Mouse (Mus musculus) stomach, postnatal 0 days (tissue): Measurements from ENCODE around the gene Col11a2. TPM values are rescaled to one million over a fixed set of nuclear protein-coding genes. Genes with fewer than 3 reads are reported as not detected.

Experiments used
- ATAC-seq: fragments of 200-750 bp; cut with Nextera tagmentation; 2 replicates; pipeline ENCODE4 v1.8.0; 2017; ENCODE audit not compliant: low FRiP score, low TSS enrichment
- DNase-seq: peaks from one replicate; pipeline ENCODE4 v3.0.0-alpha.2; 2016; ENCODE audit warnings: low spot score
- H3K27ac ChIP-seq: fragments of 300-500 bp; sonication (generic); replicated peaks from 2 replicates; pipeline ENCODE4 v1.5.1; 2014; ENCODE audit warnings: mild to moderate bottlenecking, control low read depth
- H3K27me3 ChIP-seq: fragments of 300-500 bp; sonication (generic); 2 replicates; pipeline ENCODE4 v1.6.1; 2014; ENCODE audit warnings: low read length; ENCODE audit not compliant: control insufficient read depth, insufficient read depth
- H3K36me3 ChIP-seq: fragments of 300-500 bp; sonication (generic); 2 replicates; pipeline ENCODE4 v1.6.1; 2014; ENCODE audit warnings: low read length, mixed read lengths; ENCODE audit not compliant: control insufficient read depth, insufficient read depth
- H3K4me1 ChIP-seq: fragments of 300-500 bp; sonication (generic); replicated peaks from 2 replicates; pipeline ENCODE4 v1.6.1; 2014; ENCODE audit warnings: antibody characterized with exemption; ENCODE audit not compliant: control insufficient read depth, insufficient read depth
- H3K4me2 ChIP-seq: fragments of 300-500 bp; sonication (generic); replicated peaks from 2 replicates; pipeline ENCODE4 v1.6.1; 2014; ENCODE audit warnings: low read depth, mild to moderate bottlenecking, control low read depth, moderate library complexity
- H3K4me3 ChIP-seq: fragments of 300-500 bp; sonication (generic); 2 replicates; pipeline ENCODE4 v1.5.1; 2014; ENCODE audit warnings: low read depth, low read length, control low read depth
- H3K9ac ChIP-seq: fragments of 300-500 bp; sonication (generic); 2 replicates; pipeline ENCODE4 v1.6.1; 2014; ENCODE audit warnings: mild to moderate bottlenecking, low read length, control low read depth, mixed read lengths
- H3K9me3 ChIP-seq: fragments of 300-500 bp; sonication (generic); 2 replicates; pipeline ENCODE4 v1.6.1; 2016; ENCODE audit warnings: low read length; ENCODE audit not compliant: control insufficient read depth
- CTCF ChIP-seq: IDR thresholded peaks from 2 replicates; pipeline ENCODE4 v1.5.1; 2016; ENCODE audit warnings: antibody characterized with exemption, low read depth, mild to moderate bottlenecking, moderate library complexity
- EP300 ChIP-seq: optimal IDR thresholded peaks from 2 replicates; pipeline ENCODE3; 2016; ENCODE audit warnings: antibody characterized with exemption
- WGBS: fragments of 180-500 bp; shearing (Covaris S2); extraction: QIAGEN DNeasy Blood & Tissue Kit; methylation state at CpG from one replicate; pipeline ENCODE4 v1.1.7; 2014; 5-methylcytosine and 5-hydroxymethylcytosine counted together
- polyA plus RNA-seq: library from polyadenylated mRNA; unstranded; fragments of >200 nt; fragmentation: Nextera tagmentation; extraction: Ambion mirVana; gene quantifications from 2 replicates; pipeline ENCODE4 v1.2.1, GENCODE M21; 2015

Col11a2 gene
- polyA plus RNA-seq, 1 experiment from 2014 or later: 0.18 TPM

GRCm38 (mm10) chr17:34068864-34069263 lies 29.6 kb downstream of the Col11a2 start:
- H3K27ac ChIP-seq: no peak overlapping the region
- H3K27me3 ChIP-seq: no peaks in the 10 kb centered on the region
- H3K4me1 ChIP-seq: no peaks in the 10 kb centered on the region
- no peak overlapping the region for H3K9ac ChIP-seq
- no peaks in the 10 kb centered on the region for H3K9me3 ChIP-seq
- DNase-seq: no peak
- no peaks in the 10 kb centered on the region for H3K36me3 ChIP-seq
- 45% methylated on average over 3 of the region's 3 CpGs for WGBS
- no peak overlapping the region for H3K4me3 ChIP-seq
- TF ChIP-seq CTCF: no peak
- TF ChIP-seq EP300: no peak
- H3K4me2 ChIP-seq: no peak overlapping the region
- no peak for ATAC-seq

GRCm38 (mm10) chr17:34072091-34072490 lies 32.9 kb downstream of the Col11a2 start:
- H3K36me3 ChIP-seq: no peaks in the 10 kb centered on the region
- WGBS: 65% methylated on average over 5 of the region's 5 CpGs
- H3K27me3 ChIP-seq: no peaks in the 10 kb centered on the region
- no peak overlapping the region for H3K4me2 ChIP-seq
- H3K27ac ChIP-seq: no peak overlapping the region
- no peak overlapping the region for H3K4me3 ChIP-seq
- no peak for DNase-seq
- no peaks in the 10 kb centered on the region for H3K4me1 ChIP-seq
- TF ChIP-seq EP300 (no peak), CTCF (no peak)
- ATAC-seq: no peak
- no peaks in the 10 kb centered on the region for H3K9me3 ChIP-seq
- H3K9ac ChIP-seq: no peak overlapping the region

GRCm38 (mm10) chr17:34075271-34075670 lies 36.0 kb downstream of the Col11a2 start:
- TF ChIP-seq CTCF (peak; percentile 74), EP300 (no peak)
- H3K4me2 ChIP-seq: no peak overlapping the region
- H3K27me3 ChIP-seq: no peaks in the 10 kb centered on the region
- ATAC-seq: no peak
- no peak overlapping the region for H3K9ac ChIP-seq
- H3K4me1 ChIP-seq: no peaks in the 10 kb centered on the region
- H3K27ac ChIP-seq: no peak overlapping the region
- 37% methylated on average over 7 of the region's 7 CpGs for WGBS
- no peaks in the 10 kb centered on the region for H3K9me3 ChIP-seq
- no peaks in the 10 kb centered on the region for H3K36me3 ChIP-seq
- DNase-seq: peak; percentile 65
- no peak overlapping the region for H3K4me3 ChIP-seq

- Histone ChIP-seq H3K9me3 (no peaks in the 10 kb centered on the region), H3K36me3 (no peaks in the 10 kb centered on the region), H3K4me3 (no peak overlapping the region), H3K27ac (no peak overlapping the region), H3K9ac (no peak overlapping the region), H3K4me1 (no peaks in the 10 kb centered on the region), H3K27me3 (no peaks in the 10 kb centered on the region), H3K4me2 (no peak overlapping the region)
- DNase-seq (peak; percentile 82), ATAC-seq (no peak)
- 1% methylated on average over 9 of the region's 9 CpGs for WGBS
- TF ChIP-seq CTCF: peak; percentile 87
- TF ChIP-seq EP300: no peak
Measured at GRCm38 (mm10) chr17:34077549-34077948, 38.3 kb downstream of the Col11a2 start.

- no peak overlapping the region for H3K9ac ChIP-seq
- no peak overlapping the region for H3K4me3 ChIP-seq
- H3K9me3 ChIP-seq: no peaks in the 10 kb centered on the region
- H3K4me2 ChIP-seq: no peak overlapping the region
- no peaks in the 10 kb centered on the region for H3K36me3 ChIP-seq
- WGBS: 55% methylated on average over 4 of the region's 4 CpGs
- TF ChIP-seq CTCF: no peak
- no peak for TF ChIP-seq EP300
- no peaks in the 10 kb centered on the region for H3K27me3 ChIP-seq
- no peak overlapping the region for H3K27ac ChIP-seq
- no peak for ATAC-seq
- DNase-seq: no peak
- no peaks in the 10 kb centered on the region for H3K4me1 ChIP-seq
Measured at GRCm38 (mm10) chr17:34078148-34078547, 38.9 kb downstream of the Col11a2 start.

- ATAC-seq (no peak), DNase-seq (no peak)
- H3K4me1 ChIP-seq: no peaks in the 10 kb centered on the region
- H3K27ac ChIP-seq: no peak overlapping the region
- H3K4me2 ChIP-seq: no peak overlapping the region
- H3K9me3 ChIP-seq: no peaks in the 10 kb centered on the region
- WGBS: 87% methylated on average over 11 of the region's 11 CpGs
- no peaks in the 10 kb centered on the region for H3K27me3 ChIP-seq
- no peak overlapping the region for H3K4me3 ChIP-seq
- H3K36me3 ChIP-seq: no peaks in the 10 kb centered on the region
- no peak overlapping the region for H3K9ac ChIP-seq
- TF ChIP-seq CTCF (no peak), EP300 (no peak)
Measured at GRCm38 (mm10) chr17:34079002-34079401, 39.8 kb downstream of the Col11a2 start.
